Mouse (Mus musculus) forebrain, embryonic 11.5 days (tissue): ENCODE measurements at regions not wholly inside any gene's neighbourhood (a gene's known extent, or its start where the extent isn't known, plus 50 kb on each side); places are given as distances from the start of the nearest gene placed in this dataset.

ENCODE experiments used
- ATAC-seq: fragments of 200-750 bp; cut with Nextera tagmentation; replicated peaks from 2 replicates; pipeline ENCODE4 v1.8.0; 2017; ENCODE audit warnings: moderate TSS enrichment; ENCODE audit not compliant: low FRiP score
- DNase-seq: peaks from one replicate; pipeline ENCODE4 v3.0.0-alpha.2; 2017; ENCODE audit warnings: low spot score
- H3K27ac ChIP-seq: fragments of 300-500 bp; sonication (generic); 2 replicates; pipeline ENCODE4 v1.5.1; 2014; ENCODE audit warnings: low read depth, low read length
- H3K27me3 ChIP-seq: fragments of 300-500 bp; sonication (generic); 2 replicates; pipeline ENCODE4 v1.6.1; 2014; ENCODE audit warnings: mild to moderate bottlenecking, low read length, mixed read lengths; ENCODE audit not compliant: control insufficient read depth, insufficient read depth
- H3K36me3 ChIP-seq: fragments of 300-500 bp; sonication (generic); 2 replicates; pipeline ENCODE4 v1.6.1; 2014; ENCODE audit warnings: mild to moderate bottlenecking, low read length, moderate library complexity, mixed read lengths; ENCODE audit not compliant: control insufficient read depth, insufficient read depth
- H3K4me1 ChIP-seq: fragments of 300-500 bp; sonication (generic); replicated peaks from 2 replicates; pipeline ENCODE4 v1.6.1; 2014; ENCODE audit warnings: low read length, mixed read lengths; ENCODE audit not compliant: control insufficient read depth, insufficient read depth
- H3K4me2 ChIP-seq: fragments of 300-500 bp; sonication (generic); 2 replicates; pipeline ENCODE4 v1.6.1; 2014; ENCODE audit warnings: low read depth, mild to moderate bottlenecking, low read length, moderate library complexity, mixed read lengths; ENCODE audit not compliant: severe bottlenecking
- H3K4me3 ChIP-seq: fragments of 300-500 bp; sonication (generic); 2 replicates; pipeline ENCODE4 v1.5.1; 2014; ENCODE audit warnings: low read depth, low read length
- H3K9ac ChIP-seq: fragments of 300-500 bp; sonication (generic); 2 replicates; pipeline ENCODE4 v1.6.1; 2014; ENCODE audit warnings: low read length
- H3K9me3 ChIP-seq: fragments of 300-500 bp; sonication (generic); 2 replicates; pipeline ENCODE4 v1.6.1; 2016; ENCODE audit warnings: low read length, mixed read lengths; ENCODE audit not compliant: control insufficient read depth
- WGBS: fragments of 180-500 bp; shearing (Covaris S2); extraction: QIAGEN DNeasy Blood & Tissue Kit; methylation state at CpG from one replicate; pipeline ENCODE4 v1.1.7; 2014; 5-methylcytosine and 5-hydroxymethylcytosine counted together

DNA sequence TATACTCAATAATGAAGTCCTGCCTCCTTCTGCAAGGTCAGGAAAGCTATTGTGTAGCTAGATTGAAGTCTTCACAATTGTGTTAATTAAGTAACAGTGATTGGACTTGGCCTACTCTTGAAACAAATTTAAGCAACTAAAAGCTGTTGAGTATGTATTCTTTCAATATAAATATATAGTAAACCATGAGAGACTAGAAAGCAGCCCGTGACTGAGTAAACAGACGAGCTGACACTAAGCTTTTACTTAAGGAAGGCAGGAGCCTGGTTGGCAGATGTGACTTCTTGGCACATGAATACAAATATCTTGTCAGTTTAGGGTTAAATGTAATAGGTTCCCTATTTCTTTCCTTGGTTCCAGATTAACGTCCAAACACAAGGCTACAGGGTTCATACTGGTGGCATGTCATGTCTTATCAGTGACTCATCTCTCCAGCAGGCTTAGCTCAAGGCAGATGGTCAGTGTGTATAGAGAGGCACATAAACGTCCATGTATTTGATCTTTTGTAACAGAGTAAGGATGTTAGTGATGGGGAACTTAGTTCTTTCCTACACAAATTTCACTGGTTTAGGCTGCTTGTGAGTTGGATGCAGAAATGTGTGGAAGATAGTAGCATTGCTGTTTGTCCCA, 184.7 kb downstream of the Etaa1 start:
- DNase-seq (no peak), ATAC-seq (no peak)
- Histone ChIP-seq H3K9ac (no peak overlapping the region), H3K4me1 (no peaks in the 10 kb centered on the region), H3K4me2 (no peak overlapping the region), H3K27me3 (no peaks in the 10 kb centered on the region), H3K4me3 (no peak overlapping the region), H3K9me3 (no peaks in the 10 kb centered on the region), H3K27ac (no peak overlapping the region), H3K36me3 (no peaks in the 10 kb centered on the region)
- WGBS = 75% methylated on average over 4 of the region's 4 CpGs

DNA sequence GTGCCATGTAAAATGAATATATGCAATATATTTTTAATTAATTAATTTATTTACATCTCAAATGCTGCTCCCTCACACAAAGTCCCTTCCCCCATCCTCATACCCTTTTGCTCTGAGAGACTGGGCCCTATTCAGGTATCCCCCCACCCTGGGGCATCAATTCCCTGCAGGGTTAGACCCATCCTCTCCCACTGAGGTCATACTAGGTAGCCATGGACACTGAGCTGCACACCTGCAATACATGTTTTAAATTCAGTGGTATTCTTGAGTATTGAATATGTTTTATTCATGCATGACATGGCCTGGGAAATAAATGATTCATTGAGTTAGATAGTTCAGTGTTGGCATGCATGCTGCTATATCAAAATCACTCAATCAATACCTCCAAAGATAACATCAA, 156.0 kb downstream of the Etaa1 start:
- no peak overlapping the region for H3K4me3 ChIP-seq
- no peaks in the 10 kb centered on the region for H3K27me3 ChIP-seq
- no peaks in the 10 kb centered on the region for H3K4me1 ChIP-seq
- no peak overlapping the region for H3K4me2 ChIP-seq
- H3K9ac ChIP-seq = no peak overlapping the region
- no peak for DNase-seq
- H3K27ac ChIP-seq = no peak overlapping the region
- no peaks in the 10 kb centered on the region for H3K9me3 ChIP-seq
- H3K36me3 ChIP-seq = no peaks in the 10 kb centered on the region
- ATAC-seq = peak; percentile 21; the same call in 1 of the 2 replicates

DNA sequence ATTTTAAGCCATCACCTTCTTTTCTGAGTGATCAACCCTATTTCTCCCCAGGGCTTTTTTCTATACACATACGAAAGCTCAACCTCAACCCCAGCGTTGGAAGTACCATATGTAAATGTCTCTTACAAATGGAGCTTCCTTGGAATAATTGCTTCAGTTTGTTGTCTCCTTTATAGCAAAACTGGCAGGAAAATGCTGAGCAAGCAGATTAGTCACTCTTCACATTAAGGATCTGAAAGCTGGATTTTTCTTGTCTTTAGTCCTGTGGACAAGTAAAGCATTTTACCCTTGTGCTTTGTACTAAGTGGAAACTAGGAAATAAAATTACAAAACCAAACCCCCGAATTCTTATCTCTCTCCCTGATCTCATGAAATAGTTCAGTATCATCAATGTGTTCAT, 145.8 kb downstream of the Etaa1 start:
- no peak for ATAC-seq
- WGBS = 87% methylated on average over 3 of the region's 3 CpGs
- no peaks in the 10 kb centered on the region for H3K36me3 ChIP-seq
- no peaks in the 10 kb centered on the region for H3K4me1 ChIP-seq
- H3K9ac ChIP-seq = no peak overlapping the region
- H3K4me2 ChIP-seq = no peak overlapping the region
- no peaks in the 10 kb centered on the region for H3K27me3 ChIP-seq
- H3K4me3 ChIP-seq = no peak overlapping the region
- DNase-seq = no peak
- H3K27ac ChIP-seq = no peak overlapping the region
- no peaks in the 10 kb centered on the region for H3K9me3 ChIP-seq

DNA sequence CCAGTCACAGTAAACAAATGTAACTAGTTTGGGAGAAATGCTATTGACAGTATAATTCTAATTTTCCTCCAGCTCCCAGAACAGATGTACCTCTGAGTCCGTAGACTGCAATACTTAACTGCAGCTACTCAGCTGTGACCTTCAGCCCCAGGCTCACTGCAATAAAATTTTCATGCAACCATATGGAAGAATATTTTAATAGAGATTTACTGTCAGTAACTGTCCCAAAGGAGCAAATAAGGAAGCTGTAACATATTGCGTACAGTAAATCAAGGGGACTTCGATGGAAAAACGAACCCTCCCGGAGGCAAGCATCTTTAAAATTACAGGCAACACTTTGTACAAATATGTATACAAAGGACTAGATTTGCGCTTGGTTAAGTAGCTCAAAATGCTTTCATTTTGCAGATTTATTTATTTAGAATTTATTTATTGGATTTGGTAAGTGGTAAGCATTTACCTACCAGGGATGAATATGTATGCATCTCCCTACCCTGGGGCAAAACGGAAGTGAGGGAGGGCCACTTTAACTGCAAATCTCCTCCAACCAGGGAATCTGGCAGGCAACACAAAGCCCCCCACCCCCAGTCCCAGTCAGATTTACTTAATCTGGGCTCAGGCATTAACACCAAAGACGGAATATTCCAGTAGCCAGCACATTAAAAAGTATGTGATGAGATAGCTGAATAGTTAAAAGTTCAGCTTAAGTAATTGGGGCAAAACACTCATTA, 141.7 kb downstream of the Etaa1 start:
- WGBS = 82% methylated on average over 8 of the region's 8 CpGs
- Histone ChIP-seq H3K4me3 (no peak overlapping the region), H3K27ac (no peak overlapping the region), H3K9ac (no peak overlapping the region), H3K4me1 (no peaks in the 10 kb centered on the region), H3K27me3 (no peaks in the 10 kb centered on the region), H3K36me3 (no peaks in the 10 kb centered on the region), H3K4me2 (no peak overlapping the region), H3K9me3 (no peaks in the 10 kb centered on the region)
- DNase-seq (no peak), ATAC-seq (no peak)

DNA sequence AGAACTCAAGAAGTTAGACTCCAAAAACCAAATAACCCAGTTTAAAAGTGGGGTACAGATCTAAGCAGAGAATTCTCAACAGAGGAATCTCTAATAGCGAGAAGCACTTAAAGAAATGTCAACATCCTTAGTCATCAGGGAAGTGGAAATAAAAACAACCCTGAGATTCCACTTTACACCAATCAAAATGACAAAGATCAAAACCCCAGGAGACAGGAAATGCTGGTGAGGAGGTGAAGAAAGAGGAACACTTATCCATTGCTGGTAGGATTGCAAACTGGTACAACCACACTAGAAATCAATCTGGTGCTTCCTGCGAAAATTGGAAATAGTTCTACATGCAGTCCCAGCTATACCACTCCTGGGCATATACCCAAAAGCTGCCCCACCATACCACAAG, 111.0 kb downstream of the Etaa1 start:
- H3K4me3 ChIP-seq = no peak overlapping the region
- H3K36me3 ChIP-seq = no peaks in the 10 kb centered on the region
- 86% methylated on average over 2 of the region's 2 CpGs for WGBS
- no peak for ATAC-seq
- H3K4me1 ChIP-seq = no peaks in the 10 kb centered on the region
- H3K9me3 ChIP-seq = no peaks in the 10 kb centered on the region
- no peak overlapping the region for H3K9ac ChIP-seq
- no peak overlapping the region for H3K27ac ChIP-seq
- DNase-seq = no peak
- no peak overlapping the region for H3K4me2 ChIP-seq
- no peaks in the 10 kb centered on the region for H3K27me3 ChIP-seq

DNA sequence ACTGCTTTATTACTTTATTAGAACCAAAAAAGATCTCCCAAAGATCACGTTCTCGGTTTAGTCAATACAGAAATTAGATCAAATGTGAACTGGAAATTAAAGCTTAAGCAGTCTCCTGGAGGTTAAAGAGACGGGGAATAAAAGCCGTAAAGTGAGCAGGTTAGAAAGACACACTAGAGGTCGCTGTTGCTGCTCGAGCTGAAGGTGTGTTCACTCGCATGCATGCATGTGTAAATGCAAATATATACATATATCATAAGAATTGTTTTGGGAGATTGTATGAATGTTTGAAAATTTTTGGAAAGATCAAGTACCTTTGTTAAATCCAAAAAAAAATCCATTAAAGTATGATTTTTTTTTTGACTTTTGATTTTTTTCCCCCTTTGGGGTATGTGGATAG, 101.3 kb downstream of the Etaa1 start:
- Histone ChIP-seq H3K9me3 (no peaks in the 10 kb centered on the region), H3K4me1 (no peaks in the 10 kb centered on the region), H3K36me3 (no peaks in the 10 kb centered on the region), H3K4me2 (no peak overlapping the region), H3K9ac (no peak overlapping the region), H3K27ac (no peak overlapping the region), H3K4me3 (no peak overlapping the region), H3K27me3 (no peaks in the 10 kb centered on the region)
- WGBS = 54% methylated on average over 7 of the region's 7 CpGs
- no peak; the same call in 1 of the 2 replicates for ATAC-seq
- peak; percentile 54 for DNase-seq

DNA sequence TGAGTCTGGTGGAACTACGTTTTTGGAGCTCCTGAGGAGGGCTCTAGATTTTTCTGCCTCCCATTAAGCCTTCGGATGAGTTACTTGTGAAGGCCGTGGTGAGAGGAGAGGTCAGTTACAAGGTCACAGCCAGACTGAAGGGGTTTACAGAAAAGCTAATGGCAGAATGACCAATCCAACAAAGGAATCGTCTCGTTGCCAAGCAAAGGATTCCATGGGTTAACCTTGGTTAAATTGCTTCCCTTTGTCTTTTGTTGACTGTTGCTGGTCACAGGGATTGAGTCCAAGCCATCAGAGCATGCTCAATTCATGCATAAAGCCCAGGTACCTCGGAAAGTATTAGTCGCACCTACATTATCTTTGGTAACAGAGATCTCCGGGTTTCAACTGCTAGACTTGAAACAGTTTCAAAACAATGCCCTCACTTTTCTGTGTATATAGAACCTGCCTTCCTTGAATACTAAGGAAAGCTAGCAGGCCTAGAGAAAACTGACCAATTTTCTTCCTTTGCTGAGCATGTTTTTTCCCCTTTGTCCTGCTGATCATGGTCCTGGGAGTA, 100.3 kb downstream of the Etaa1 start:
- H3K4me2 ChIP-seq = no peak overlapping the region
- H3K4me3 ChIP-seq = no peak overlapping the region
- H3K36me3 ChIP-seq = no peaks in the 10 kb centered on the region
- H3K27me3 ChIP-seq = no peaks in the 10 kb centered on the region
- H3K27ac ChIP-seq = no peak overlapping the region
- DNase-seq (no peak), ATAC-seq (no peak)
- no peaks in the 10 kb centered on the region for H3K9me3 ChIP-seq
- 56% methylated on average over 8 of the region's 8 CpGs for whole genome bisulfite sequencing
- no peak overlapping the region for H3K9ac ChIP-seq
- no peaks in the 10 kb centered on the region for H3K4me1 ChIP-seq

DNA sequence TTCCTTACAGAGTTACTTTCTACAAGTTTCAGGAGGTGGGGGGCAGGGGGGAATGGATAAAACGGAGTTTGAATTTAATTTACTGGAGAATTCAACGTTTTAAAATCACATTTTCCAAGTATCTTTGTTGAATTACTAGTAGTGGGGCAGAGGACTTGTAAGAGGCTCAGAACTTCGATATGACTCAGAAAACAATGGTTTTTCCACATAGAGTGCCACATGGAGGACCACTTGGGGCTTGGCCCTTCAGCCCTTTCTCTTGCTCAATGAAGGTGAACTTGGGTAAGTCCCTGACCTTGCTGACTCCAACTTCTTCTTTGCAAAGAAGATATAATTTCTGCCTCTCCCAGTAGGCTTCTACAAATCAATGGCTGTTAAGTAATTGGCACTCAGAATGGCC, 99.8 kb downstream of the Etaa1 start:
- no peaks in the 10 kb centered on the region for H3K4me1 ChIP-seq
- H3K4me3 ChIP-seq = no peak overlapping the region
- no peaks in the 10 kb centered on the region for H3K9me3 ChIP-seq
- no peaks in the 10 kb centered on the region for H3K36me3 ChIP-seq
- no peak overlapping the region for H3K9ac ChIP-seq
- H3K4me2 ChIP-seq = no peak overlapping the region
- DNase-seq (no peak), ATAC-seq (no peak)
- H3K27ac ChIP-seq = no peak overlapping the region
- 66% methylated on average over 3 of the region's 3 CpGs for WGBS
- no peaks in the 10 kb centered on the region for H3K27me3 ChIP-seq
